Mouse (Mus musculus) Muller cell, postnatal 12 days (primary cell): Measurements from ENCODE around the gene Lamtor2.
A peak's percentile ranks its signal among the peaks of the same experiment; 100 is the strongest.
"Not testable (repeated sequence)": the region's sequence is repeated elsewhere in the genome, so short reads cannot be mapped to it uniquely, and the experiment has no call there.

Experiments used
- DNase-seq: peaks from one replicate; pipeline ENCODE4 v3.0.0-alpha.2; 2015; ENCODE audit errors: inconsistent ontology term

Gene Lamtor2

GRCm38 (mm10) chr3:88552676-88553524 is at the start of gene Lamtor2:
TSS of gene Lamtor2 (minus strand) at chr3:88553074.
- peak; percentile 100 for DNase-seq

DNA sequence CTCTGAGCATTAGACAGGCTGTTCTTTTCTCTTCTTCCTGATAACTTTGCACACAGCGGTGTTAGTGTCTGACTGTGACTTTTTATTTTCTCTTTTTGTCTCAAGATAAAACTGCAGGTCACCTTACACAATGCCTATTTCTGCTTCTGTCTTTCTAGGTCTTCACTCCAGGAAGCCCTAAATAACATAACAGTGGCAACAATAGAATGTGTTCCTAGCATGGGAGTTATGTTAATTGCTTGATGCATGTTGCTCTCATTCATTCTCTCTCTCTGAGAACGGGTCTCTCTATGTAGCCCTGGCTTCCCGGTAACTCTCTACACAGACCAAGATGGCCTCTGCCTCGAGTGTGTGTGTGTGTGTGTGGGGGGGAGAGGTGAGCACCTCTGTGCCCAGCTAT is 49.6 kb upstream of the Lamtor2 start:
- DNase-seq, result no peak

- not testable (repeated sequence) for DNase-seq
These were observed 43.7 kb upstream of the Lamtor2 start for GRCm38 (mm10) chr3:88596547-88596946.

- peak; percentile 86 for DNase-seq
These were observed 41.2 kb upstream of the Lamtor2 start for GRCm38 (mm10) chr3:88593893-88594580.

- no peak for DNase-seq
These were observed 40.2 kb upstream of the Lamtor2 start for GRCm38 (mm10) chr3:88592942-88593576.

GRCm38 (mm10) chr3:88591950-88592731 is 39.3 kb upstream of the Lamtor2 start:
- DNase-seq, result peak; percentile 69

GRCm38 (mm10) chr3:88591044-88591443 is 38.2 kb upstream of the Lamtor2 start:
- DNase-seq, result no peak

DNA sequence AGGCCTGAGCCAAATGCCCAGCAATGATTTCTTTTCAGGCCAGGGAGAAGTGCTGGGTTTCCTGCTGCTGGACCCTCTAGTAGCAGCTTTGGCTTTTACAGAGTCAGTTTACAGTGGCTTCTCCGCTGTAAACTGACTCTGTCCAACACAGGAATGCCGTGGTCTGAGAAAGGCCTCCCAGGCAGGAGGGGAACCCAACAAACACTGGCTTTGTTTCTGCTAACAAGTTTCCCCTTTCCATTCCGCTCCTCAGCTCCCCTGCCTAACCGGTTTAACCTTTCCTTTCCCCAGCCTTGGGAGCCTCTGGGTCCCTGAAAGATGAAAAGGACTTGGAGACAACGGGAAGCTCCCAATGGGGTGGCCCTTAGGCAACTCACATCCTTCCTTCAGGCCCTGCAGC is 37.4 kb upstream of the Lamtor2 start:
- DNase-seq, result peak; percentile 42

DNA sequence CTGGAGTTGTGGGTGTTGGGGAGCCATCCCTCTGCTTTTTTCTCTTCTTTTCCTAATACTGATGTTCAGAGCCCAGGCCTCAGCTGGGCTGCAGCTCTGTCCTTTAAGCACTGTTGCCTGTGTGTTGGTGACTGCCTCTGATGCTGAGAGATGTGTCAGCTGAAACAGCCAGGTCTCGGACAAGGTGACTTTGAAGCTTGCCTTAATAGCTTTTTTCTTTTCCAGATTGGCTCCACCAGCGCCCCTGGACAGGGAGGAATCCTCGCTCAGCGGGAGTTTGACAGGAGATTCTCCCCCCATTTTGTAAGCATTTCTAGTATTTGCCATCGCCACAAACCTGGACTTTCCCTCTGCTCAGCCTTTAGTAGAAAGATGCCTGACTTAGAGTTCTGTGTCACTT is 33.8 kb upstream of the Lamtor2 start:
- no peak for DNase-seq

DNA sequence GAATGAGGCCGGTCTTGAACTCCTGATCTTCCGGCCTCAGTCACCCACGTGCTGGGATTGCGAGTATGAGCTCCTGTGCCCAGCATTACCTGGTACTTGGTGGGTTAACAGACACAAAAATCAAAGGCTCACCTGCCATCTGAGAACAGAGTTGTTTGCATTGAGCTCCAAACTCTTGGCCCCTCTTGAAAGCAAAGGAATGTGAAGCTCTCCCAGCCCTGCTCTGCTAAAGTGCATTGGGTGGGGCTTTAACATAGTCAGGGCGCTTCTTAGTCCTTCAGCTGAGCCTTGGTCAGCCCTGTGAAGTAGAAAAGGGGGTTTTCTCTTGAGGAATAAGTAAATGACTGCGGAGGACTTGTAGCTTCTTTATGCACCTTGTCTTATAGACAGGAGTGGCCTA is 32.9 kb upstream of the Lamtor2 start:
- DNase-seq, result no peak

GRCm38 (mm10) chr3:88579454-88580117 is 26.7 kb upstream of the Lamtor2 start:
- DNase-seq, result peak; percentile 83

- no peak for DNase-seq
These were observed 25.9 kb upstream of the Lamtor2 start for GRCm38 (mm10) chr3:88578498-88579424.

DNA sequence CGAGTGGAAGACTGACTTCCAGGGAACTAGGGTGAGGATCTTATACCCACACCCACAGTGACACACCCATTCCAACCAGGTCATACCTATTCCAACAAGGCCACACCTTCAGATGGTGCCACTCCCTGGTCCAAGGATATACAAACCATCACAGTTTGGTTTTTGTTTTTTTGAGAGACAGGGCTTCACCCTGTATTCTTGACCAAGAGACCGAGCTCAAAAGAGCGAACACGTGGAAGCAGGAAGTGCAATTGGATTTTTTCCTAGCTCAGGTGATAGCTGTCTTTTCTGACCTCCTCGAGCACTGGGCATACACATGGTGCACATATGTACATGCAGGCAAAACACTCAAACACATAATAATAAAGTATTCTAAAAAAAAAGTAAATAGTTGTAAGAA is 25.0 kb upstream of the Lamtor2 start:
- not testable (repeated sequence) for DNase-seq

DNA sequence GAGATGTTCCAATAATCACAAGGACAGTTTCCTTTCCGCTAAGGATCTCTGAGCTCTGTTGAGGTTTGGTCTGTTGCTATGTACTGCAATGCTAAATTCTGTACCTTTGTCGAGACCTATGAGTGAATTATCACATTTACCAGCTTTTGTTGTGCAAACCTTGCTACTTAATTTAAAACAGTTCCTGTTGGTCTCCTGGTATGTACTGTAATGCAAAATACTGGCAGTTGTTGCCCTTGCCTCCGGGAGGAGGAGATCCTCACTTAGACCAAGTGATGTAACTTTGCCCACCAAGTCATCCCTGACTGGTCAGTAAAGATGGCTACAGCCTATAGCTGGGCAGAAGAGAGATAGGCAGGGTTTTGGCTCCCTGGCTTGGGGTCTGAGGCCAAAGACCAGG is 22.7 kb upstream of the Lamtor2 start, which contains the start of gene Ssr2:
TSS of gene Ssr2 (plus strand) at position 337 of the 400 bp plus-strand sequence.
- DNase-seq, result no peak

- DNase-seq, result no peak
These were observed 20.9 kb upstream of the Lamtor2 start for GRCm38 (mm10) chr3:88573810-88574209.

- DNase-seq, result no peak
These were observed 20.0 kb upstream of the Lamtor2 start for GRCm38 (mm10) chr3:88572835-88573234.

GRCm38 (mm10) chr3:88571856-88572255 is 19.0 kb upstream of the Lamtor2 start:
- no peak for DNase-seq

GRCm38 (mm10) chr3:88570341-88570740 is 17.5 kb upstream of the Lamtor2 start:
- DNase-seq, result no peak

GRCm38 (mm10) chr3:88569694-88570093 is 16.8 kb upstream of the Lamtor2 start:
- no peak for DNase-seq

DNA sequence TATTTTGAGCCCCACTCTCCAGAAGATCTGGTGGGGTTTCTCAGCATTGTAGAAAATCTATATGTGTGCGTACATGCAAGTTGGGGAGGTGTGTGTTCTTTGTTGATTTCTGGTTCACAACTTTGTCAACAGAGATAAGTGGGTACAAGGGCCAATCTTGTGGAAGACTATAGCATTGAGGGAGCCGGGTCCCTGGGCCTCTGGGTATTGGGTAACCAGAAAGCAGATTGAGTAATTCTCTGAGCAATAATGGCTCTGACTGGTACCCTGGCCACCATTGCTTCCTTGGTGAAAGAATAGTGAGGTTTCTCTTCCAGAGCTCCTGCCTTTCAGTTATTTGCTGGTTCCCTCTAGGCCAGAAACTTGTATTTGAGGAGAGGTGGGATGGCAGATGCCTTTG is 16.2 kb upstream of the Lamtor2 start:
- DNase-seq, result no peak
